Mouse (Mus musculus): Measurements from ENCODE around the gene Slc18a2. TPM values are rescaled to one million over a fixed set of nuclear protein-coding genes. Genes with fewer than 3 reads are reported as not detected.

The Slc18a2 gene
- total RNA-seq, 2 experiments from 2014 or later: 0.37 TPM; not detected in 1

- intact Hi-C loops (cut with DNase I): no loop called here
- Histone ChIP-seq H3K27ac (no peak overlapping the region), H3K4me3 (no peak overlapping the region)
- DNase-seq (ENCODE audit: extremely low spot score in 1 of 2, low spot score in 2 of 2): no peak
- no peak for TF ChIP-seq CTCF (IDR thresholded peaks at IDR 0.05)
Measured at GRCm38 (mm10) chr19:59282001-59282400, 21.3 kb downstream of the Slc18a2 start.

- no peak overlapping the region for H3K4me3 ChIP-seq
- TF ChIP-seq CTCF (IDR thresholded peaks at IDR 0.05): no peak
- intact Hi-C loops (cut with DNase I): no loop called here
- H3K27ac ChIP-seq: no peak overlapping the region
- no peak for DNase-seq (ENCODE audit: extremely low spot score in 1 of 2, low spot score in 2 of 2)
Measured at GRCm38 (mm10) chr19:59289042-59289441, 28.3 kb downstream of the Slc18a2 start.

- no peak for TF ChIP-seq CTCF (IDR thresholded peaks at IDR 0.05)
- DNase-seq (ENCODE audit: extremely low spot score in 1 of 2, low spot score in 2 of 2): no peak
- H3K27ac ChIP-seq: no peak overlapping the region
- intact Hi-C loops (cut with DNase I): no loop called here
- no peak overlapping the region for H3K4me3 ChIP-seq
Measured at GRCm38 (mm10) chr19:59289811-59290210, 29.1 kb downstream of the Slc18a2 start.

GRCm38 (mm10) chr19:59292183-59292839 is 31.6 kb downstream of the Slc18a2 start:
- no peak for DNase-seq (ENCODE audit: extremely low spot score in 1 of 2, low spot score in 2 of 2)
- TF ChIP-seq CTCF (IDR thresholded peaks at IDR 0.05): no peak
- Histone ChIP-seq H3K27ac (no peak overlapping the region), H3K4me3 (no peak overlapping the region)
- intact Hi-C loops (cut with DNase I): no loop called here

GRCm38 (mm10) chr19:59315308-59315707 is 54.6 kb downstream of the Slc18a2 start:
- intact Hi-C loops (cut with DNase I): loop anchor here (1.0 kb wide), 1 partner anchor 76 kb away; no protein-coding TSS in a partner anchor
- H3K27ac ChIP-seq: no peak overlapping the region
- no peak overlapping the region for H3K4me3 ChIP-seq
- DNase-seq (ENCODE audit: extremely low spot score in 1 of 2, low spot score in 2 of 2): no peak
- TF ChIP-seq CTCF (IDR thresholded peaks at IDR 0.05): peak; percentile 53

GRCm38 (mm10) chr19:59316571-59316970 is 55.9 kb downstream of the Slc18a2 start:
- no peak overlapping the region for H3K4me3 ChIP-seq
- H3K27ac ChIP-seq: no peak overlapping the region
- peak; percentile 82 for TF ChIP-seq CTCF (IDR thresholded peaks at IDR 0.05)
- intact Hi-C loops (cut with DNase I): no loop called here
- DNase-seq (ENCODE audit: extremely low spot score in 1 of 2, low spot score in 2 of 2): peak in 1 of 2 experiments; percentile 23

- intact Hi-C loops (cut with DNase I): no loop called here
- TF ChIP-seq CTCF (IDR thresholded peaks at IDR 0.05): no peak
- no peak for DNase-seq (ENCODE audit: extremely low spot score in 1 of 2, low spot score in 2 of 2)
- Histone ChIP-seq H3K4me3 (no peak within 1 kb of the TSS), H3K27ac (no peak within 1 kb of the TSS)
Measured at GRCm38 (mm10) chr19:59321990-59322389, 61.3 kb downstream of the Slc18a2 start, which contains the start of gene Rps12-ps3. Gene Rps12-ps3 (plus strand): TSS chr19:59322290.

GRCm38 (mm10) chr19:59330816-59331225 is 70.1 kb downstream of the Slc18a2 start:
- no peak for TF ChIP-seq CTCF (IDR thresholded peaks at IDR 0.05)
- intact Hi-C loops (cut with DNase I): no loop called here
- Histone ChIP-seq H3K4me3 (no peak overlapping the region), H3K27ac (no peak overlapping the region)
- DNase-seq (ENCODE audit: extremely low spot score in 1 of 2, low spot score in 2 of 2): no peak

- no peak for TF ChIP-seq CTCF (IDR thresholded peaks at IDR 0.05)
- Histone ChIP-seq H3K4me3 (no peak overlapping the region), H3K27ac (no peak overlapping the region)
- DNase-seq (ENCODE audit: extremely low spot score in 1 of 2, low spot score in 2 of 2): no peak
- intact Hi-C loops (cut with DNase I): no loop called here
Measured at GRCm38 (mm10) chr19:59336655-59337054, 76.0 kb downstream of the Slc18a2 start.

GRCm38 (mm10) chr19:59337872-59338681 is 77.4 kb downstream of the Slc18a2 start:
- H3K27ac ChIP-seq: no peak overlapping the region
- H3K4me3 ChIP-seq: no peak overlapping the region
- no peak for DNase-seq (ENCODE audit: extremely low spot score in 1 of 2, low spot score in 2 of 2)
- TF ChIP-seq CTCF (IDR thresholded peaks at IDR 0.05): no peak
- intact Hi-C loops (cut with DNase I): no loop called here

- H3K27ac ChIP-seq: no peak overlapping the region
- no peak for DNase-seq (ENCODE audit: extremely low spot score in 1 of 2, low spot score in 2 of 2)
- intact Hi-C loops (cut with DNase I): no loop called here
Measured at GRCm38 (mm10) chr19:59339908-59340307, 79.2 kb downstream of the Slc18a2 start.

GRCm38 (mm10) chr19:59342964-59343363 is 82.3 kb downstream of the Slc18a2 start:
- no peak for DNase-seq (ENCODE audit: extremely low spot score in 1 of 2, low spot score in 2 of 2)
- peak overlapping the region; percentile 74 for H3K4me3 ChIP-seq
- intact Hi-C loops (cut with DNase I): no loop called here
- no peak for TF ChIP-seq CTCF (IDR thresholded peaks at IDR 0.05)
- no peak overlapping the region for H3K27ac ChIP-seq

More at GRCm38 (mm10) chr19:59339908-59340307, 79.2 kb downstream of the Slc18a2 start:
- H3K4me3 ChIP-seq: no peak overlapping the region
- no peak for TF ChIP-seq CTCF (IDR thresholded peaks at IDR 0.05)
